Mouse (Mus musculus) liver, embryonic 11.5 days (tissue): Measurements from ENCODE around the gene Tmem120b. TPM values are rescaled to one million over a fixed set of nuclear protein-coding genes. Genes with fewer than 3 reads are reported as not detected.
A peak's percentile ranks its signal among the peaks of the same experiment; 100 is the strongest.

Experiments used
- ATAC-seq: fragments of 200-750 bp; cut with Nextera tagmentation; replicated peaks from 2 replicates; pipeline ENCODE4 v1.8.0; 2017; ENCODE audit warnings: moderate number of reproducible peaks, mild to moderate bottlenecking, moderate TSS enrichment, moderate library complexity; ENCODE audit not compliant: low FRiP score
- DNase-seq: peaks from one replicate; pipeline ENCODE4 v3.0.0-alpha.2; 2017; ENCODE audit warnings: low spot score
- H3K27ac ChIP-seq: fragments of 300-500 bp; sonication (generic); 2 replicates; pipeline ENCODE4 v1.5.1; 2014; ENCODE audit warnings: mild to moderate bottlenecking, low read depth, low read length, control low read depth
- H3K27me3 ChIP-seq: fragments of 300-500 bp; sonication (generic); replicated peaks from 2 replicates; pipeline ENCODE4 v1.6.1; 2014; ENCODE audit warnings: low read length, mixed read lengths; ENCODE audit not compliant: control insufficient read depth, insufficient read depth
- H3K36me3 ChIP-seq: fragments of 300-500 bp; sonication (generic); 2 replicates; pipeline ENCODE4 v1.6.1; 2014; ENCODE audit warnings: mild to moderate bottlenecking, low read length, moderate library complexity, mixed read lengths; ENCODE audit not compliant: control insufficient read depth, insufficient read depth
- H3K4me1 ChIP-seq: fragments of 300-500 bp; sonication (generic); replicated peaks from 2 replicates; pipeline ENCODE4 v1.6.1; 2014; ENCODE audit warnings: low read length, mixed read lengths; ENCODE audit not compliant: control insufficient read depth, insufficient read depth
- H3K4me2 ChIP-seq: fragments of 300-500 bp; sonication (generic); 2 replicates; pipeline ENCODE4 v1.6.1; 2014; ENCODE audit warnings: mild to moderate bottlenecking, control low read depth, moderate library complexity
- H3K4me3 ChIP-seq: fragments of 300-500 bp; sonication (generic); 2 replicates; pipeline ENCODE4 v1.5.1; 2014; ENCODE audit warnings: low read depth, low read length, control low read depth
- H3K9ac ChIP-seq: fragments of 300-500 bp; sonication (generic); 2 replicates; pipeline ENCODE4 v1.6.1; 2014; ENCODE audit warnings: low read depth, low read length, control low read depth
- H3K9me3 ChIP-seq: fragments of 300-500 bp; sonication (generic); 2 replicates; pipeline ENCODE4 v1.6.1; 2016; ENCODE audit warnings: low read length, inconsistent platforms, mixed read lengths; ENCODE audit not compliant: control insufficient read depth
- WGBS: fragments of 180-500 bp; shearing (Covaris S2); extraction: QIAGEN DNeasy Blood & Tissue Kit; methylation state at CpG from one replicate; pipeline ENCODE4 v1.1.7; 2014; 5-methylcytosine and 5-hydroxymethylcytosine counted together
- polyA plus RNA-seq: library from polyadenylated mRNA; unstranded; fragments of >200 nt; fragmentation: Nextera tagmentation; extraction: Ambion mirVana; gene quantifications from 2 replicates; pipeline ENCODE4 v1.2.1, GENCODE M21; 2014

The Tmem120b gene
- polyA plus RNA-seq, 1 experiment from 2014 or later = 24.3 TPM

- Histone ChIP-seq H3K36me3 (peaks cover 5% of the 10 kb centered on the region; the same call in 1 of the 2 replicates), H3K27ac (no peak overlapping the region), H3K27me3 (no peaks in the 10 kb centered on the region), H3K9ac (no peak overlapping the region), H3K4me1 (peaks cover 4% of the 10 kb centered on the region), H3K9me3 (no peaks in the 10 kb centered on the region), H3K4me2 (no peak overlapping the region), H3K4me3 (no peak overlapping the region)
- no peak for ATAC-seq
- DNase-seq = no peak
- WGBS = 86% methylated on average over 7 of the region's 7 CpGs
Observed at GRCm38 (mm10) chr5:123029729-123030128, 38.5 kb upstream of the Tmem120b start.

- WGBS = 81% methylated on average over 3 of the region's 3 CpGs
- Histone ChIP-seq H3K36me3 (peaks cover 5% of the 10 kb centered on the region; the same call in 1 of the 2 replicates), H3K9me3 (no peaks in the 10 kb centered on the region), H3K27ac (no peak overlapping the region), H3K9ac (no peak overlapping the region), H3K4me1 (peaks cover 7% of the 10 kb centered on the region), H3K27me3 (no peaks in the 10 kb centered on the region), H3K4me3 (no peak overlapping the region), H3K4me2 (no peak overlapping the region)
- ATAC-seq (no peak), DNase-seq (no peak)
Observed at GRCm38 (mm10) chr5:123031312-123031711, 36.9 kb upstream of the Tmem120b start.

GRCm38 (mm10) chr5:123033646-123034160 is 34.5 kb upstream of the Tmem120b start:
- ATAC-seq (no peak), DNase-seq (no peak)
- Histone ChIP-seq H3K9me3 (no peaks in the 10 kb centered on the region), H3K4me2 (no peak overlapping the region), H3K4me3 (no peak overlapping the region), H3K27ac (no peak overlapping the region), H3K9ac (no peak overlapping the region), H3K4me1 (peaks cover 6% of the 10 kb centered on the region), H3K27me3 (no peaks in the 10 kb centered on the region), H3K36me3 (peaks cover 5% of the 10 kb centered on the region; the same call in 1 of the 2 replicates)
- WGBS = 71% methylated on average over 7 of the region's 7 CpGs

- 92% methylated on average over 4 of the region's 4 CpGs for WGBS
- Histone ChIP-seq H3K9me3 (no peaks in the 10 kb centered on the region), H3K4me3 (no peak overlapping the region), H3K27ac (no peak overlapping the region), H3K4me1 (peaks cover 11% of the 10 kb centered on the region), H3K4me2 (no peak overlapping the region), H3K27me3 (no peaks in the 10 kb centered on the region), H3K36me3 (no peaks in the 10 kb centered on the region; the same call in 1 of the 2 replicates), H3K9ac (peak overlapping the region; percentile 2; the same call in 1 of the 2 replicates)
- no peak for ATAC-seq
- no peak for DNase-seq
Observed at GRCm38 (mm10) chr5:123035089-123035488, 33.1 kb upstream of the Tmem120b start.

GRCm38 (mm10) chr5:123035564-123035963 is 32.7 kb upstream of the Tmem120b start:
- H3K4me2 ChIP-seq = no peak overlapping the region
- 0 out of 2 replicates have a peak overlapping the region, but pooled peaks have one; percentile 28 for H3K27ac ChIP-seq
- H3K4me3 ChIP-seq = no peak overlapping the region
- H3K27me3 ChIP-seq = no peaks in the 10 kb centered on the region
- 33% methylated on average over 6 of the region's 6 CpGs for WGBS
- ATAC-seq = no peak
- H3K9me3 ChIP-seq = no peaks in the 10 kb centered on the region
- H3K36me3 ChIP-seq = no peaks in the 10 kb centered on the region
- no peak for DNase-seq
- peaks cover 11% of the 10 kb centered on the region for H3K4me1 ChIP-seq
- no peak overlapping the region; the same call in 1 of the 2 replicates for H3K9ac ChIP-seq

GRCm38 (mm10) chr5:123038115-123038514 is 30.1 kb upstream of the Tmem120b start:
- H3K27ac ChIP-seq = no peak overlapping the region
- no peaks in the 10 kb centered on the region for H3K36me3 ChIP-seq
- H3K4me1 ChIP-seq = peaks cover 11% of the 10 kb centered on the region
- DNase-seq (no peak), ATAC-seq (no peak)
- WGBS = 77% methylated on average over 5 of the region's 5 CpGs
- H3K4me3 ChIP-seq = no peak overlapping the region
- no peak overlapping the region for H3K4me2 ChIP-seq
- no peaks in the 10 kb centered on the region for H3K27me3 ChIP-seq
- no peak overlapping the region for H3K9ac ChIP-seq
- H3K9me3 ChIP-seq = no peaks in the 10 kb centered on the region

GRCm38 (mm10) chr5:123039120-123039752 is 29.0 kb upstream of the Tmem120b start:
- peak; percentile 90 for DNase-seq
- no peaks in the 10 kb centered on the region for H3K9me3 ChIP-seq
- 3% methylated on average over 25 of the region's 25 CpGs for WGBS
- peak; percentile 89 for ATAC-seq
- peak overlapping the region; percentile 58 for H3K9ac ChIP-seq
- no peaks in the 10 kb centered on the region for H3K27me3 ChIP-seq
- peak overlapping the region; percentile 49 for H3K4me3 ChIP-seq
- H3K36me3 ChIP-seq = no peaks in the 10 kb centered on the region
- H3K27ac ChIP-seq = peak overlapping the region; percentile 73
- peaks cover 11% of the 10 kb centered on the region for H3K4me1 ChIP-seq
- H3K4me2 ChIP-seq = peak overlapping the region; percentile 80

- ATAC-seq = no peak
- Histone ChIP-seq H3K36me3 (no peaks in the 10 kb centered on the region), H3K4me3 (no peak overlapping the region), H3K4me2 (peak overlapping the region; percentile 26), H3K4me1 (peaks cover 8% of the 10 kb centered on the region), H3K27me3 (no peaks in the 10 kb centered on the region), H3K27ac (peak overlapping the region; percentile 46; the same call in 1 of the 2 replicates), H3K9me3 (no peaks in the 10 kb centered on the region), H3K9ac (no peak overlapping the region)
- no peak for DNase-seq
- 27% methylated on average over 7 of the region's 7 CpGs for WGBS
Observed at GRCm38 (mm10) chr5:123040796-123041195, 27.4 kb upstream of the Tmem120b start.

GRCm38 (mm10) chr5:123043856-123044255 is 24.4 kb upstream of the Tmem120b start:
- no peak overlapping the region for H3K27ac ChIP-seq
- DNase-seq = no peak
- WGBS = 19% methylated on average over 7 of the region's 7 CpGs
- no peak overlapping the region for H3K4me3 ChIP-seq
- H3K4me2 ChIP-seq = no peak overlapping the region
- H3K9ac ChIP-seq = no peak overlapping the region
- ATAC-seq = no peak
- H3K36me3 ChIP-seq = no peaks in the 10 kb centered on the region
- H3K27me3 ChIP-seq = no peaks in the 10 kb centered on the region
- no peaks in the 10 kb centered on the region for H3K9me3 ChIP-seq
- peaks cover 4% of the 10 kb centered on the region for H3K4me1 ChIP-seq
